Mouse (Mus musculus) C2C12 (cell line): ENCODE data around the gene Tmem14c. TPM values are rescaled to one million over a fixed set of nuclear protein-coding genes. Genes with fewer than 3 reads are reported as not detected.
"Not testable (repeated sequence)": the region's sequence is repeated elsewhere in the genome, so short reads cannot be mapped to it uniquely, and the experiment has no call there.

Experiments
- H3K27me3 ChIP-seq: one replicate; pipeline ENCODE4 v1.6.1; 2011; ENCODE audit not compliant: control insufficient read depth, insufficient read depth, insufficient read length
- H3K36me3 ChIP-seq: one replicate; pipeline ENCODE4 v1.6.1; 2011; ENCODE audit not compliant: control insufficient read depth, insufficient read depth
- H3K4me3 ChIP-seq: one replicate; pipeline ENCODE4 v1.5.1; 2011; ENCODE audit warnings: mild to moderate bottlenecking, control low read depth; ENCODE audit not compliant: poor library complexity, insufficient read depth, severe bottlenecking
- H3K79me2 ChIP-seq: one replicate; pipeline ENCODE4 v1.6.1; 2011; ENCODE audit not compliant: control insufficient read depth, insufficient read depth
- H3K79me3 ChIP-seq: one replicate; pipeline ENCODE4 v1.6.1; 2011; ENCODE audit warnings: low read depth, control low read depth
- H3ac ChIP-seq: one replicate; pipeline ENCODE3; 2011; ENCODE audit warnings: low read depth; ENCODE audit not compliant: control insufficient read depth, insufficient read length
- CEBPB ChIP-seq: IDR thresholded peaks from one replicate; pipeline ENCODE4 v1.6.1; 2011; ENCODE audit warnings: low read depth, mild to moderate bottlenecking, control low read depth, moderate library complexity
- CTCF ChIP-seq: IDR thresholded peaks from one replicate; pipeline ENCODE4 v1.5.1; 2011; ENCODE audit not compliant: control insufficient read depth, insufficient read depth, insufficient read length
- FOSL1 ChIP-seq: IDR thresholded peaks from one replicate; pipeline ENCODE4 v1.8.0; 2011; ENCODE audit warnings: mild to moderate bottlenecking, low read length; ENCODE audit not compliant: poor library complexity, insufficient read depth, severe bottlenecking
- MAX ChIP-seq: IDR thresholded peaks from one replicate; pipeline ENCODE4 v1.6.1; 2011; ENCODE audit warnings: mild to moderate bottlenecking, control low read depth
- MYOD1 ChIP-seq: IDR thresholded peaks from one replicate; pipeline ENCODE4 v1.6.1; 2011; ENCODE audit warnings: low read depth; ENCODE audit not compliant: control insufficient read depth, insufficient read length
- MYOG ChIP-seq: IDR thresholded peaks from one replicate; pipeline ENCODE4 v1.6.1; 2011; ENCODE audit not compliant: control insufficient read depth, insufficient read length; ENCODE audit errors: extremely low read depth
- USF1 ChIP-seq: IDR thresholded peaks from one replicate; pipeline ENCODE4 v1.6.1; 2011; ENCODE audit warnings: low read depth, mild to moderate bottlenecking, control low read depth, moderate library complexity
- polyA plus RNA-seq: library from polyadenylated mRNA; unstranded; fragments of >200 nt; fragmentation: generic; extraction: Trizol; gene quantifications from one replicate; pipeline ENCODE4 v1.2.1, GENCODE M21; 2012; ENCODE audit warnings: missing spikeins

Tmem14c gene
- polyA plus RNA-seq, 1 experiment = 203 TPM

DNA sequence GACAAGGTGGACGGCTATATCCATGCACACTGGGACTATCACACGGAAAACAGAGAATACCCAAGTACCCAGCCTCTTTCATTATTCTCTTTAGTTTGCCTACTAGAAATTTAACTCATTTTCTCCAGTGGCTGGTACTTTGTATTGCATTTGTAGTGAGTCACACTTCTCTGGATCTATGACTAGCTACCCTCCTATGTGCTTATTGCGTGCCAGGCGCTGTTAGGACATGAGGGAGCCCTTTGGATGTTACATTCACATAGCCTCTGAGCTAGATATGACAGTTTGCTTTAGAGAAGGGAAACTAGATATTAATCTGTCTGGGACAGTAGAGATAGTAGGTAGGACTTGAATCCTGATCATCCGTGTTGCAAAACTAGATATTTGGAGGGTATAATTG is 30.0 kb upstream of the Tmem14c start:
- TF ChIP-seq MYOG (no peak), CEBPB (no peak), USF1 (no peak), MYOD1 (no peak)
- no peaks in the 10 kb centered on the region for H3K27me3 ChIP-seq
- no peaks in the 10 kb centered on the region for H3K79me2 ChIP-seq
- no peaks in the 10 kb centered on the region for H3K79me3 ChIP-seq
- H3ac ChIP-seq = no peak overlapping the region
- no peak overlapping the region for H3K4me3 ChIP-seq
- no peaks in the 10 kb centered on the region for H3K36me3 ChIP-seq

DNA sequence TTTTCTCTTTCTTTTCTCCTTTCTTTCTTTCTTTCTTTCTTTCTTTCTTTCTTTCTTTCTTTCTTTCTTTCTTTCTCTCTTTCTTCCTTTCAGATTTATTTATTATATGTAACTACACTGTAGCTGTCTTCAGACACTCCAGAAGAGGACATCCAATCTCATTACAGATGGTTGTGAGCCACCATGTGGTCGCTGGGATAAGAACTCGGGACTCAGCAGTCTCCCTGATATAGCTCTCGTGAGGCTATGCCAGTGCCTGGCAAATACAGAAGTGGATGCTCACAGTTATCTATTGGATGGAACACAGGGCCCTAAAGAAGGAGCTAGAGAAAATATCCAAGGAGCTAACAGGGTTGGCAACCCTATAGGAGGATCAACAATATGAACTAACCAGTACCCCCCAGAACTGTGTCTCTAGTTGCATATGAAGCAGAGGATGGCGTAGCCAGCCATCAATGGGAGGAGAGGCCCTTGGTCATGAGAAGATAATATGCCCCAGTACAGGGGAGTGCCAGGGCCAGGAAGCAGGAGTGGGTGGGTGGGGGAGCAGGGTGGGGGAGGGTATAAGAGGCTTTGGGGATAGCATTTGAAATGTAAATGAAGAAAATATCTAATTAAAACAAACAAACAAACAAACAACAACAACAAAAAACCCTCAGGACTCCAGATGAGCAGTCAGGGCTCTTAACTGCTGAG is 28.3 kb upstream of the Tmem14c start:
- not testable (repeated sequence) for H3K79me2 ChIP-seq, H3K36me3 ChIP-seq, H3ac ChIP-seq, H3K27me3 ChIP-seq, H3K4me3 ChIP-seq, H3K79me3 ChIP-seq

DNA sequence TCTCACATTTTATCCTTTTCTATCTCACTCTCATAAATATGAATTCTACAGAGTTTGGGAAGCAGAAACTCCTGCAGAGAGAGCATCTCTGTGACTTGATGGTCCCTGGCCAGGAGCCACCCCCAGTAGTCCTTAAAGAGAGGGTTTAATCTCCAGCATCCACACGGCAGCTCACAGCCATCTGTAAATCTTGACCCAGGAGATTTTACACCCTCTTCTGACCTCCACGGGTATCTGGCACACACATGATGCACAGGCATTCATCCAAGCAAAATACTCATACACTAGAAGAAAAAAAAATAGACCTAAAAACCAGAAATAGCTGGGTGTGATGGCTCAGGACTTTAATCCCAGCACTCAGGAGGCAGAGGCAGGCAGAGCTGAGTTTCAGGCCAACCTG is 27.7 kb upstream of the Tmem14c start:
- Histone ChIP-seq H3K27me3 (no peaks in the 10 kb centered on the region), H3K4me3 (no peak overlapping the region), H3K79me2 (no peaks in the 10 kb centered on the region), H3K79me3 (no peaks in the 10 kb centered on the region), H3ac (no peak overlapping the region), H3K36me3 (no peaks in the 10 kb centered on the region)
- TF ChIP-seq CEBPB (no peak), MAX (no peak), FOSL1 (no peak), MYOG (no peak), MYOD1 (no peak), USF1 (no peak), CTCF (no peak)

DNA sequence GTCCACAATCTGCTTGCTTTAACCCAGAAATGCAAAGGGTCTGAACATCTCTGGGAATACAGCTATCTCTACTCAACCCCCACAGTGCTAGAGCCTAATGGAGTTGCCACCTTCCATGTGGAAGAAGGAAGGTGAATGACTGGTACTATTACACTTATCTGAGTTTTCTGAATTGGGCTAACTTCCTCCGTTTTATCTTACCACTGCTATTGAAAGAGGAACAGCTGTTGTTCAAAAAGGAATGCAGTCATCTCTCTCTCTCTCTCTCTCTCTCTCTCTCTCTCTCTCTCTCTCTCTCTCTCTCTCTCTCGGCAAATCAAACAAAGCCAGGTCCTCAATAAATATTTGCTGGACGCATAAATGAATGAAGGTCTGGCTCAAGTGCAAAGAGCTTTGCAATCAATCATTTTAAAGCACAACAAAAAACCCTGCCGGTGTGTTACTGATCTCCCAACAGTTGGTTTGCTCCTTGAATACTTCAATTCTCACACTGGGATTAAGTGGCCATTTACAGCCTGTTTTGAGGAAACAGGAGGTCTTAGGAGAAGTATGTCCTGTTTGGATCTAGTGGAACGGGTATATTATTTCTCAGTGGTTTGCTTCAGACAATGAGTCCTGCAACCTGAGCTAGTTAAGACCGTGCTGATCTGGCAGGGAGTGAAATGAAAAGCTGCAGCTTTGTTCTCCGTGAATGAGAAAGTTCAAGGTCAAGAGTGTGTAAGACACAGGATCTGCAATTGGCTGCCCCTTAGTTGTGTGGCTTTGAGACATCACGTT is 21.4 kb upstream of the Tmem14c start:
- Histone ChIP-seq H3K79me3 (no peaks in the 10 kb centered on the region), H3K4me3 (no peak overlapping the region), H3ac (no peak overlapping the region), H3K79me2 (no peaks in the 10 kb centered on the region), H3K36me3 (no peaks in the 10 kb centered on the region), H3K27me3 (no peaks in the 10 kb centered on the region)
- TF ChIP-seq CTCF (no peak), CEBPB (no peak), MYOG (no peak), FOSL1 (no peak), USF1 (no peak), MYOD1 (no peak), MAX (no peak)

DNA sequence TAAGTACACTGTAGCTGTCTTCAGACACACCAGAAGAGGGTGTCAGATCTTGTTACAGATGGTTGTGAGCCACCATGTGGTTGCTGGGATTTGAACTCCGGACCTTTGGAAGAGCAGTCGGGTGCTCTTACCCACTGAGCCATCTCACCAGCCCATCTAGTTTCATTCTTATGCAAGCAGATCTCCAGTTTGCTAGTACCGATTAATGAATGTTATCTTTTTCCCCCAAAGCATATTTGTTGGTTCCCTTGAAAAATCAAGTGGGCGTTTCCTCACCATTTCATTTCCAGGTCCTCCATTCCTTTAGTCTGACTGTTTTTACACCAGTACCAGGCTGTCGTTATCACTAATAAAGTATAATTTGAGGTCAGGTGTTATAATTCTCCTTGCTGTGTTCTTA is 17.6 kb upstream of the Tmem14c start:
- H3K79me3 ChIP-seq = peaks cover 23% of the 10 kb centered on the region

DNA sequence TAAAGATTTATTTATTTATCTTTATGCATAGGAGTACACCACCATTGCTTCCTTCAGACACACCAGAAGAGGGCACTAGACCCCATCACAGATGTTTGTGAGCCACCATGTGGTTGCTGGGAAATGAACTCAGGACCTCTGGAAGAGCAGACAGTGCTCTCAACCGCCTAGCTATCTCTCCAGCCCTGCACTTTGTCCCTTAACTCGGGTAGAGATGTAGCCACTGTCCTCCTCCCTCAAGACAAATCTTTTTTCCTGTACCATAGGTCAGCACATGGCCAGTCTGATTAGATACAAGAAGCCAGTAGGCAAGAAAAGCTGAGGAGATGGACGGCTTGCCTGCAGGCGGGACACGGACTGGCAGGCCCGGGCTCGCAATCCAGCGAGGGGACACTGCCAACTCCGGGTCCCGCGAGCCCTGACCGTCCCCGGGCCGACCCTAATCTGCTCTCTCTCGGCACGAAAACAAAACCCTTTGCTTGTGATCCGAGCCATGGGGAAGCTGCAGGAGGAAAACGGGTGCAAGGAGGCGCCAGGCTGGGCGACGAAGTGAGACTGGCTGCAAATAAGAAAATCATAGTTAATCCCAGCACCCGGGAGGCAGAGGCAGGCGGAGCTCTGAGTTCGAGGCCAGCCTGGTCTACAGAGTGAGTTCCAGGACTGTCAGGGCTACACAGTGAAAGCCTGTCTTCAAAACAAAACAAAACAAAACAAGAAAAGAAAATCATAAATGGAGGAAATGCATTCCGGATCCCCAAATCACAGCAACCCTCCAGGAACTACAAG is 15.8 kb upstream of the Tmem14c start:
- Histone ChIP-seq H3K4me3 (peak overlapping the region; percentile 95), H3K36me3 (peaks cover 19% of the 10 kb centered on the region), H3K79me3 (peaks cover 38% of the 10 kb centered on the region), H3ac (peak overlapping the region; percentile 70), H3K79me2 (peaks cover 44% of the 10 kb centered on the region), H3K27me3 (no peaks in the 10 kb centered on the region)
- no peak for TF ChIP-seq USF1
- no peak for TF ChIP-seq FOSL1
- no peak for TF ChIP-seq MAX
- TF ChIP-seq CTCF = no peak
- TF ChIP-seq MYOD1 = no peak
- no peak for TF ChIP-seq MYOG
- no peak for TF ChIP-seq CEBPB

More for the DNA sequence above, 17.6 kb upstream of the Tmem14c start:
- not testable (repeated sequence) for H3K36me3 ChIP-seq, H3K27me3 ChIP-seq, H3ac ChIP-seq, H3K4me3 ChIP-seq
- peaks cover 26% of the 10 kb centered on the region for H3K79me2 ChIP-seq
